Mouse (Mus musculus): ENCODE results near the gene Sox12.

The Sox12 gene

GRCm38 (mm10) chr2:152406126-152406525, 8.3 kb upstream of the Sox12 start:
- DNase-seq (ENCODE audit: low read depth, low spot score) = peak; percentile 93

GRCm38 (mm10) chr2:152399122-152399542, 1.3 kb upstream of the Sox12 start:
- DNase-seq (ENCODE audit: low read depth, low spot score) = no peak

- DNase-seq (ENCODE audit: low read depth, low spot score) = peak; percentile 84
These were observed 828 bp upstream of the Sox12 start for GRCm38 (mm10) chr2:152398691-152399090.

- no peak for DNase-seq (ENCODE audit: low read depth, low spot score)
These were observed 766 bp downstream of the Sox12 start for GRCm38 (mm10) chr2:152397004-152397589.

- DNase-seq (ENCODE audit: low read depth, low spot score) = no peak
These were observed 1.5 kb downstream of the Sox12 start for GRCm38 (mm10) chr2:152396110-152397003.

- DNase-seq (ENCODE audit: low read depth, low spot score) = no peak
These were observed 2.5 kb downstream of the Sox12 start for GRCm38 (mm10) chr2:152395271-152395920.

GRCm38 (mm10) chr2:152393225-152394017, 4.4 kb downstream of the Sox12 start:
- DNase-seq (ENCODE audit: low read depth, low spot score) = no peak

GRCm38 (mm10) chr2:152392786-152393185, 5.1 kb downstream of the Sox12 start:
- DNase-seq (ENCODE audit: low read depth, low spot score) = no peak

- DNase-seq (ENCODE audit: low read depth, low spot score) = no peak
These were observed 13.7 kb downstream of the Sox12 start for GRCm38 (mm10) chr2:152384191-152384590.

GRCm38 (mm10) chr2:152376345-152376741, 21.5 kb downstream of the Sox12 start, which contains the start of gene Nrsn2:
TSS of gene Nrsn2 (minus strand) at chr2:152376638.
- DNase-seq (ENCODE audit: low read depth, low spot score) = no peak

GRCm38 (mm10) chr2:152375652-152376344, 22.1 kb downstream of the Sox12 start:
- DNase-seq (ENCODE audit: low read depth, low spot score) = no peak

GRCm38 (mm10) chr2:152373547-152373946, 24.3 kb downstream of the Sox12 start:
- DNase-seq (ENCODE audit: low read depth, low spot score) = no peak

- no peak for DNase-seq (ENCODE audit: low read depth, low spot score)
These were observed 25.2 kb downstream of the Sox12 start for GRCm38 (mm10) chr2:152372661-152373060.

GRCm38 (mm10) chr2:152372104-152372503, 25.8 kb downstream of the Sox12 start:
- no peak for DNase-seq (ENCODE audit: low read depth, low spot score)

- DNase-seq (ENCODE audit: low read depth, low spot score) = peak; percentile 42
These were observed 29.2 kb downstream of the Sox12 start for GRCm38 (mm10) chr2:152368532-152369140.

GRCm38 (mm10) chr2:152367917-152368316, 29.9 kb downstream of the Sox12 start:
- no peak for DNase-seq (ENCODE audit: low read depth, low spot score)

GRCm38 (mm10) chr2:152363245-152364147, 34.4 kb downstream of the Sox12 start:
- peak; percentile 49 for DNase-seq (ENCODE audit: low read depth, low spot score)

GRCm38 (mm10) chr2:152361193-152361592, 36.7 kb downstream of the Sox12 start:
- DNase-seq (ENCODE audit: low read depth, low spot score) = no peak

GRCm38 (mm10) chr2:152360271-152360775, 37.5 kb downstream of the Sox12 start:
- DNase-seq (ENCODE audit: low read depth, low spot score) = no peak
